Mouse (Mus musculus): ENCODE data around the gene Gm45062. TPM values are rescaled to one million over a fixed set of nuclear protein-coding genes. Genes with fewer than 3 reads are reported as not detected.
A peak's percentile ranks its signal among the peaks of the same experiment; 100 is the strongest.

Gene Gm45062
- polyA plus RNA-seq, 1 experiment from 2014 or later, result 20.3 TPM

DNA sequence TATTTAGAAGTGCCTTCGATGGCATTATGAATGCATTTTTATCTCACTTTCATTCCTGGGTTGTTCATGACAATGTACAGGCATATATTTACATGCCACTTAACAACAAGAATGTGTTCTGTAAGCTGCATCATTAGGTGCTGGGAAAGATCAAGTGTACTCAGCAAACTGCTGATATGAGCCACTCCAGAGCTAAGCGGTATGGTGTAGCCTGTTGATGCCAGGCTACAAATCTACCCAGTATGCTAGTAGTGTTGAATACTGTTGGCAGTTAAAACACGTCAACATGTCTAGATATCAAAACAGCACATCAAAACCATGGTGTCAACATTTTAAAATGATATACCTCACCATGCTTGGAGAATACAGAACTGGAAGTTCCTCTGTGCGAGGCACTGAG, 150.6 kb downstream of the Gm45062 start:
- Histone ChIP-seq H3K4me1 (no peaks in the 10 kb centered on the region), H3K4me3 (no peak overlapping the region), H3K9ac (no peak overlapping the region), H3K27me3 (replicated peaks) (no peaks in the 10 kb centered on the region), H3K27ac (no peak overlapping the region), H3K9me3 (no peaks in the 10 kb centered on the region), H3K36me3 (no peaks in the 10 kb centered on the region), H3K4me2 (replicated peaks) (no peak overlapping the region)
- ATAC-seq (ENCODE audit: low FRiP score, low read depth), result no peak
- 89% methylated on average over 4 of the region's 4 CpGs for WGBS

DNA sequence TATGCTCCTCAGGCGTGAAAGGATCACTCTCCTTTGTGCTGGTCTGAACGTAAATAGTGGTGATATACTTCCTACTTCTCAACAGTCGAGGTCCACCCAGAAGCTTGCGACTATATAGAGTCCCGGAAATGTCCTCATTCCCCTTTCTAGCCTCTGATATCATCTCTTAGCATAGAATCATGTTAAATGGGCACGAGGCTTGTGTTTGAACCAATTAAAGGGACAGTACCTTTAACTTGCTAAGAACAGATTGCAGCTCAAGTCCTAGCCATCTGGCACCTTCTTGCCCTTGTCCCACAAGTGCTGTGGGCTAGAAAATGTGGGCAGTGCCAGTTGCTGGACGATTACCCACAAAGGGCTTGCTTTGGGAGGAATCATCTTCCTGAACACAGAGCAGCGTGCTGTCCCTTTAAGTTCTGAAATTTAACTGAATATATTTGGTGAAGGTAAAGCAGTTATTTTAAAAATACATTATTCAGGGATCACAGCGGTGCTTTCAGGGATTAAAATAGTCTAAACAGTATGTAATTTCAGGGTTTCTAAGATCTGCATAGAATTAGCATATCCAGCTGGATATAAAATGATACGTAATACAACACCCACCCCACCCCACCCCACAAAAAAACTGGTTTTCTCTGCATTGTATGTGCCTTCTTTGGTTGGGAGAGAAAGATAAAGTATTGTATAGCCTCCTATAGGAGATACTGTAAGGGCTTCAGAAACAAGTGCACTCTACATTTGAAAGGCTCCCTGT, 153.8 kb downstream of the Gm45062 start:
- no peaks in the 10 kb centered on the region for H3K27me3 ChIP-seq (replicated peaks)
- H3K4me2 ChIP-seq (replicated peaks), result no peak overlapping the region
- no peaks in the 10 kb centered on the region for H3K36me3 ChIP-seq
- no peak for ATAC-seq (ENCODE audit: low FRiP score, low read depth)
- no peaks in the 10 kb centered on the region for H3K4me1 ChIP-seq
- no peak overlapping the region for H3K4me3 ChIP-seq
- H3K9ac ChIP-seq, result no peak overlapping the region
- 61% methylated on average over 10 of the region's 10 CpGs for WGBS
- H3K9me3 ChIP-seq, result no peaks in the 10 kb centered on the region
- no peak overlapping the region for H3K27ac ChIP-seq

DNA sequence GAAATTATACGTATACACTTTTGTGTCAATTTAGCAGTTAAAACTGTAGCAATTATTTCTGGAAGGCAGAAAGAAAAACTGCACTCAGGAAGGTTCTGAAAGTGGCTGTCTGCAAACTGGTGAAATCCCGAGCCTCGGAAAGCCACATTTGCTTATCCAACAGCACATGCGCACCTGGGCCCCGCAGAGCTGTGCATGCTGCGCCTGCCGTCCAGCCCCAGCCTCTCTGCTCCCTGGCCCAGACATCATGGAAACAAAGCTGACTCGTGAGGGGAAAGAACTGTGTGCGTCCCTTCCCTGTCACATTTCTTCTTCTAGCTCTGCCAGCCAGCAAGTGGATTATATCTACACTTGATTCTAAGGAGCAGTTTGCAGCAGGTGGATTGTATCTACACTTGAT, 154.8 kb downstream of the Gm45062 start:
- Histone ChIP-seq H3K9me3 (no peaks in the 10 kb centered on the region), H3K9ac (no peak overlapping the region), H3K36me3 (no peaks in the 10 kb centered on the region), H3K4me3 (no peak overlapping the region), H3K4me1 (no peaks in the 10 kb centered on the region), H3K27ac (no peak overlapping the region), H3K4me2 (replicated peaks) (no peak overlapping the region), H3K27me3 (replicated peaks) (no peaks in the 10 kb centered on the region)
- 70% methylated on average over 9 of the region's 9 CpGs for WGBS
- ATAC-seq (ENCODE audit: low FRiP score, low read depth), result no peak

DNA sequence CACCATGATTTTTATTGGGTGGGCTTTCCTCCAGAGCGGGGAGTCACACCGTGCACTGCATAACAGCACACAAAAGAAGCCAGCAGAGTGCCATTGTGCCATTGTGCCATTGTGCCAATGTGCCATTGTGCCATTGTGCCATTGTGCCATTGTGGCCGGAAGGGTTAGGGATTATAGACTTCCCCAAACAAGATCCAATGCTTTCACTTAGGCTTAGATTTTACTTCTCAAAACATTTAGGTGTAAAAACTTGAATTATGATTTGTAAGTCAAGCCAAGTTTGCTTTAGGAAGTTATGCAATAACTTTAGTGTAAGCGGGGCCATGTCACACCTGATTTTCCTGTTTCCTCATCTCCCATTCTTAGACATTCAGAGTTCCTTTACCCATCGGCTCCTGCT, 156.6 kb downstream of the Gm45062 start:
- Histone ChIP-seq H3K4me2 (replicated peaks) (no peak overlapping the region), H3K27me3 (replicated peaks) (no peaks in the 10 kb centered on the region), H3K4me1 (0 out of 2 replicates have a peak, but pooled peaks cover 3% of the 10 kb centered on the region), H3K36me3 (no peaks in the 10 kb centered on the region), H3K9me3 (no peaks in the 10 kb centered on the region), H3K27ac (no peak overlapping the region), H3K9ac (no peak overlapping the region), H3K4me3 (no peak overlapping the region)
- no peak for ATAC-seq (ENCODE audit: low FRiP score, low read depth)
- 55% methylated on average over 5 of the region's 5 CpGs for WGBS

DNA sequence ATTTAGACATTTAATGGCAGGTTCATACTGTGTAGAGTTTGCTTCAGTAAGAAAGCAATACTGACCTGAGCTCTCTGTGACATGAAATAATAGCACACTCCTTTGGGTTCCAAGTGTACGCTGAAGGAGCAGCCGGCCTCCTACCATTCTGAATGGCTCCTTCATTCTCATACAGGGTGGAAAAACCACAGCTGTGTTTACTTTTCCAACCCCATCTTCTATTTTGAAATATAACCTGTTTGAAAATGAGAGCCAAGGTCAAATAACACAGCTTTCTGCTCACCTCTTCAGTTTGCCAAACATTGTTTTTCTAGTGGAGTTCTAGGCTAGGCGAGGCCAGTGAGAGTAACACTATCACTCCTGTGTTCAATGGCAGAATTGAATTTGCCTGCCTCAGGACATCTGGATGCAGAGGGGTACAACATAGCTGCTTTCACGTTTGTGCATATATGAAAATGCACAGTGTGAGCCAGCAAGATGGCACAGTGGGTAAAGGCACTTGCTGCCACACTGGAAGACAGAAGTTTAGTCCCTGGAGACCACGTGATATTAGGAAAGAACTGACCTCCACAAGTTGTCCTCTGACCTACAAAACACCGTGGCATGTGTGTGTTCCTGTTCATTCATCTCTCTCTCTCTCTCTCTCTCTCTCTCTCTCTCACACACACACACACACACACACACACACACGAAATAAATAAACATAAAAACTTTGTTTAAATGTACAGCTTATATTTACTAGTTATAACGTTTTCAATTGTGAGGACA, 157.7 kb downstream of the Gm45062 start:
- Histone ChIP-seq H3K36me3 (no peaks in the 10 kb centered on the region), H3K27me3 (replicated peaks) (no peaks in the 10 kb centered on the region), H3K4me1 (peaks cover 10% of the 10 kb centered on the region), H3K27ac (no peak overlapping the region), H3K9ac (no peak overlapping the region), H3K4me3 (no peak overlapping the region), H3K9me3 (no peaks in the 10 kb centered on the region), H3K4me2 (replicated peaks) (no peak overlapping the region)
- no peak for ATAC-seq (ENCODE audit: low FRiP score, low read depth)
- 71% methylated on average over 8 of the region's 8 CpGs for WGBS

DNA sequence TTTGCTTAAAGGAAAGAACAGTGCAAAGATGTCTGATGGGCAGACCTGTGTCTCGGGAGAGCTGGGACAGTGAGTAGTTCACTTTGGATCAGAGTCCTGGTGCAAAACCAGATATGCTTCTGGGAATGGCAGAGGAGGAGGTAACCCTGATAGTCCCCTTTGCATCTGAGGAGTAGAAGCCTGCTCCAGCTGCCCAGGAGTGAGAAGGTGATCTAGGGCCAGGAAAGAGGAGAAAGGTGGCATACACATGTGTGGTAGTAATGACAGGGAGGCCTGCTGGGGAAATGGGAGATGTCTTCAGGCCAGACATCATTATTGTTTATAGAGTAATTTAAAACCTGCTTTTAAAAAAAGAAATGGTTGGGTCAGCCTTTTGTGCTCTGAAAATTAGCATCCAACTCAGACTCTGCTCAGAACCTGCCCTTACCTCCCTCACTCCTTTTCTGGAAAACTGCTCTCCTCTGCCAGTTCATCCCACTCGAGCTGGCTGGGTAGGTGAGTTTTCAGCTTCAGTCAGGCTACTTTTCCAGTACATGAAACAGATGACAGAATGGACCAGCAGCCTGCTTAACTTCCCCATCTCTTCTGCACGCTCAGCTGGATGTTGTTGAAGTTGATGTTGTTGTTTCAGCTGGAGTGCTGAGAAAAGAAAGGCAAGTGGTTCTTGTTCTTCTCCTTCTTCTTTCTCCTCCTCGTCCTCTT, 160.4 kb downstream of the Gm45062 start:
- no peaks in the 10 kb centered on the region for H3K27me3 ChIP-seq (replicated peaks)
- H3K9me3 ChIP-seq, result no peaks in the 10 kb centered on the region
- no peak overlapping the region for H3K4me2 ChIP-seq (replicated peaks)
- WGBS, result 63% methylated on average over 4 of the region's 4 CpGs
- peaks cover 16% of the 10 kb centered on the region for H3K4me1 ChIP-seq
- ATAC-seq (ENCODE audit: low FRiP score, low read depth), result no peak
- H3K9ac ChIP-seq, result no peak overlapping the region
- no peaks in the 10 kb centered on the region for H3K36me3 ChIP-seq
- H3K4me3 ChIP-seq, result no peak overlapping the region
- H3K27ac ChIP-seq, result no peak overlapping the region

DNA sequence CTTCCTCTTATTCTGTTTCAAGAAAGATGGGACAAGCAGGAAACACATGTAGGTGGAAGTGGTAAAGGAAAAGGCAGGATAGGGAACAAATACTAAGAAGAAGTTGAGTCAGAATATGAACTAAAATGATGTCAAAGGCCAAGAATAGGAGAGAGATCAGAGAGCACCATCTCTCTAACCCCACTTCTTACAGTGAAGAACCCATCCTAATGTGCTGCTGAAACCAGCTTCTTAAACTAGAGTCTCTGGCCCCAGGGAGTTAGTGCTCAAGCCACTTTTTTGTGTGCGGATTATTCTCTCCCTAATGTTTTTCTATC, 160.9 kb downstream of the Gm45062 start:
- ATAC-seq (ENCODE audit: low FRiP score, low read depth), result no peak
- Histone ChIP-seq H3K36me3 (no peaks in the 10 kb centered on the region), H3K4me2 (replicated peaks) (no peak overlapping the region), H3K9me3 (no peaks in the 10 kb centered on the region), H3K27me3 (replicated peaks) (no peaks in the 10 kb centered on the region), H3K9ac (no peak overlapping the region), H3K4me1 (peaks cover 16% of the 10 kb centered on the region), H3K27ac (no peak overlapping the region), H3K4me3 (no peak overlapping the region)
- 81% methylated on average over 1 of the region's 1 CpGs for WGBS

DNA sequence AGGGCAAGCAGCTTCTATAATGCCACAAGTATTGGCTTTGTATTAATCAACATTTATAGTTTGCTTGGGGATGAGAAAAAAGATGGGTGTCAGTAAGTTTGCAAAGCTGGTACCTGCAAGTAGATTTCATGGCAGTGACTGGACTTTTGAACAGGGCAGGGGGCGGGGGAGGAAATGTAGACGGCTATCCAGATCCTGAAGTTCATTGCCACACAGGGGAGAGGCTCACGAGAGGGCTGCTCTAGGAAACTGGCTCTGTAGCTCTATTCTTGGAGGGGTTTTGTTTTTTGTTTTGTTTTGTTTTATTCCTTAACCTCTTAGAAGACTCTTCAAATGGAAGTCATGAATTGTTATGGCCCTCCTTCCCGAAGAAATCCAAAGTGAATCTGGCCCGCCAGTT, 162.2 kb downstream of the Gm45062 start:
- Histone ChIP-seq H3K9ac (no peak overlapping the region), H3K9me3 (no peaks in the 10 kb centered on the region), H3K4me3 (no peak overlapping the region), H3K4me1 (peaks cover 16% of the 10 kb centered on the region), H3K36me3 (no peaks in the 10 kb centered on the region), H3K4me2 (replicated peaks) (no peak overlapping the region), H3K27ac (no peak overlapping the region), H3K27me3 (replicated peaks) (no peaks in the 10 kb centered on the region)
- 83% methylated on average over 5 of the region's 5 CpGs for WGBS
- no peak for ATAC-seq (ENCODE audit: low FRiP score, low read depth)

DNA sequence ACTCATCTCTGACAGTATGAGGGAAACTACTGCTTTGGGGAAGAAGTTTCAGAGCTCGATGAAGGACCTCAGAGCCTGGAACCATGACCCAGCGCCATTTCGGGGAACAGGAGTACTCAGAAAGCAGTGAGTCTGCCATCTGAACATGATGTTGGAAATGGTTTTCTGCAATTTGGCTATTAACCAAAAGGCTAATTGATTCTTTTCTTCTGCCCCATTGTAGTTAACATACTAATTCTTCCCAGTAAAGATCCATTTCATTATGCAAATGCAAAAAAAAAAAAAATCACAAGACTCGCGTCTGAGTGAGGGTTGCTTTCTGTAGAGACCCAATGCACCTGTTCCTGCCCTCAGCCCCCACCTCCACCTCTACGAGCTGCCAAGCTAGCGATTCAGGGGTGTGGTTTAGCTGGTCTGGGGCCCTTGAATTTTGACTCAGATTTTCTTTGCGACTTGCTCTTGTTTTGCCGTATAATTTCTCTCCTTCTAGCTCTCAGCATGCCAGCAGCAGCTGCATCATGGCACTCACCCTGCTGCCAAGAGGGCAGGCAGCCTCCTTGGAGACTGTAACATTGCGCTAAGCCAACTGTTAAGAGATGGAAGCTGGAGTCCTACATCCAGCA, 162.8 kb downstream of the Gm45062 start:
- H3K27ac ChIP-seq, result no peak overlapping the region
- H3K36me3 ChIP-seq, result no peaks in the 10 kb centered on the region
- peak; percentile 65 for ATAC-seq (ENCODE audit: low FRiP score, low read depth)

DNA sequence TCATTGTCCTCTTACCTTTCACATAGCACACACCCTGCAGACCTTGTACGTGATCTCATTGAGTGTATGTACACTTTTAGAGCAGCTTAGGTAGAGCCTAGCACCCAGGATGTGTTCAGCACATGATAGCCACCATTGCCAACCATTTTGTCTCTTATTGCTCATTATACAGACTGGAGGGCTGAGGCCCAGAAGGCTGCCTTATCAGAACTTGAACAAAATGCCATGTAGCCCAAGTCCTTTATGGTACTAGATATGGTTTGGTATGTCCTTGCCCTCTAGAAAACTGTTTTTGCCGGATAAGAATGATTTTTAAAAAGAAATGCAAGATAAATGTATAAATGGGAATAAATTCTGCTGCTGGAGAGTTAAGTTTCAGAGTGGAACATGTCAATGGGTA, 163.9 kb downstream of the Gm45062 start:
- Histone ChIP-seq H3K9ac (no peak overlapping the region), H3K4me2 (replicated peaks) (no peak overlapping the region), H3K9me3 (no peaks in the 10 kb centered on the region), H3K36me3 (no peaks in the 10 kb centered on the region), H3K4me1 (peaks cover 16% of the 10 kb centered on the region), H3K27ac (no peak overlapping the region), H3K27me3 (replicated peaks) (no peaks in the 10 kb centered on the region), H3K4me3 (no peak overlapping the region)
- 87% methylated on average over 2 of the region's 2 CpGs for WGBS
- ATAC-seq (ENCODE audit: low FRiP score, low read depth), result no peak

More for the DNA sequence above, 162.8 kb downstream of the Gm45062 start:
- Histone ChIP-seq H3K9me3 (no peaks in the 10 kb centered on the region), H3K4me1 (peaks cover 16% of the 10 kb centered on the region), H3K9ac (no peak overlapping the region), H3K4me2 (replicated peaks) (no peak overlapping the region), H3K4me3 (no peak overlapping the region), H3K27me3 (replicated peaks) (no peaks in the 10 kb centered on the region)
- 65% methylated on average over 10 of the region's 10 CpGs for WGBS

DNA sequence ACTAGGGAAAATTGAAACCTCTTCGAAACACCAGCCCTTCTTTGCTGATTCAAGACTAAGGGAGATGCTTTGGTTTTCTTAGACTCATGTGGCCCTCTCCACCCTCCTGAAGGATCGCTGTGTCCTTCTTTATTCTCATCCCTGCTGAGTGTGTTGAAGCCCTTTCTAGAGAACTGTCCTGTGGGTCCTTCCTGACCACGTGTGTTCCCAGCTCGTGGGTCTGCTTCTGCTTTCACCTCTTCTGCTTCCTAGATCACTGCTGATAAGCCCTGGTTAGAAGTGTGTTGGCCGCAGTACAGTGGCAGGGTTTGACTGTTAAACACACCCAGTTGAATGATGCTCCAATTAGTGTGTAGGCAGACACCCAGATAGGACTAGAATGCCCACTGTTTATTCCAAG, 168.4 kb downstream of the Gm45062 start:
- Histone ChIP-seq H3K4me2 (replicated peaks) (no peak overlapping the region), H3K27me3 (replicated peaks) (no peaks in the 10 kb centered on the region), H3K9me3 (no peaks in the 10 kb centered on the region), H3K9ac (no peak overlapping the region), H3K27ac (no peak overlapping the region), H3K4me1 (no peaks in the 10 kb centered on the region), H3K4me3 (no peak overlapping the region), H3K36me3 (no peaks in the 10 kb centered on the region)
- WGBS, result 88% methylated on average over 5 of the region's 5 CpGs
- no peak for ATAC-seq (ENCODE audit: low FRiP score, low read depth)

DNA sequence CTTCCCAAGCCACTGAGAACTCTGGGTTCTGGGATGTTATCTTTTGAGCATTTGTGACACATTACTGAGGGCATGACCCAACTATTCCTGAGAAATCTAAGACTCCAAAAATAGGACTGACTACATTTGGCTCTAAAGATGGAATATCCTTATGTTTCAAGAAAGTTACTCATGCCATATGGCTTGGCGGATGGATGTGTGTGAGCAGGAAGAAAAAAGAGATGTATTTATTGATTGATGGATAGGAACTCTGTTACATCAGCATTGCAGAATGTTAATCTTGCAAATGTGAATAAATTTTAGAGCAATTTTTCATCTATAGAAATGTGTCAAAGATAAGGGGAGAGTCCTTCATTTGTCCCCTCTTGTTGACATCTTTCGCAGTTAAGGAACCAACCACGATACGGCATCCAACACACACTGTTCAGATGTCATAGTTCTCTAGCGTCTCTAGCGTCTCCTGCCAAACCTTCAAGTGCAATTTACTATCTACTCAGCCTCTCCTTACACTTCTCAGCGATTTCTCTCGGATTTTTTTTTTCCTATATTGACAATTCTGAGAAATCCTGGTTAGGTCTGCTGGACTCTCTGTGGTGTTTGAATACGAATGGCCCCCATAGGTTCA, 171.5 kb downstream of the Gm45062 start:
- no peak overlapping the region for H3K4me3 ChIP-seq
- WGBS, result 94% methylated on average over 9 of the region's 9 CpGs
- no peaks in the 10 kb centered on the region for H3K27me3 ChIP-seq (replicated peaks)
- no peak for ATAC-seq (ENCODE audit: low FRiP score, low read depth)
- no peaks in the 10 kb centered on the region for H3K9me3 ChIP-seq
- no peak overlapping the region for H3K9ac ChIP-seq
- H3K27ac ChIP-seq, result no peak overlapping the region
- no peaks in the 10 kb centered on the region for H3K4me1 ChIP-seq
- H3K36me3 ChIP-seq, result no peaks in the 10 kb centered on the region
- no peak overlapping the region for H3K4me2 ChIP-seq (replicated peaks)

Data from neural tube, embryonic 12.5 days (tissue).